Mouse (Mus musculus): ENCODE data around the gene Gm21970. TPM values are rescaled to one million over a fixed set of nuclear protein-coding genes. Genes with fewer than 3 reads are reported as not detected.

Gm21970 gene
- polyA plus RNA-seq, 1 experiment: not detected

- no peaks in the 10 kb centered on the region for H3K4me1 ChIP-seq (ENCODE audit: control insufficient read depth, insufficient read depth, low read length)
- TF ChIP-seq CTCF (IDR thresholded peaks at IDR 0.05; ENCODE audit: low read depth, low read length) (no peak), EP300 (IDR thresholded peaks at IDR 0.05; ENCODE audit: insufficient read depth, low read depth, low read length) (no peak), POLR2A (IDR thresholded peaks at IDR 0.05; ENCODE audit: insufficient read depth, low read length) (no peak)
- no peak overlapping the region for H3K27ac ChIP-seq (ENCODE audit: insufficient read depth, low read length)
- peak overlapping the region; percentile 91 for H3K4me3 ChIP-seq (ENCODE audit: low read depth, low read length)
- peak overlapping the region; percentile 81 for H3K9ac ChIP-seq (ENCODE audit: low read depth, poor library complexity, severe bottlenecking)
- H3K9me3 ChIP-seq (replicated peaks; ENCODE audit: control insufficient read depth, insufficient read depth, low read length, poor library complexity, severe bottlenecking): peaks cover 6% of the 10 kb centered on the region
- no peaks in the 10 kb centered on the region for H3K27me3 ChIP-seq (ENCODE audit: control insufficient read depth, insufficient read depth, low read length, poor library complexity, severe bottlenecking)
- H3K36me3 ChIP-seq (ENCODE audit: control insufficient read depth, insufficient read depth, low read length, poor library complexity, severe bottlenecking): no peaks in the 10 kb centered on the region
Observed at GRCm38 (mm10) chr16:91465505-91466240, 74.2 kb downstream of the Gm21970 start.

GRCm38 (mm10) chr16:91466566-91466965, 75.0 kb downstream of the Gm21970 start:
- H3K9ac ChIP-seq (ENCODE audit: low read depth, poor library complexity, severe bottlenecking): no peak overlapping the region
- H3K9me3 ChIP-seq (replicated peaks; ENCODE audit: control insufficient read depth, insufficient read depth, low read length, poor library complexity, severe bottlenecking): peaks cover 6% of the 10 kb centered on the region
- TF ChIP-seq EP300 (IDR thresholded peaks at IDR 0.05; ENCODE audit: insufficient read depth, low read depth, low read length): no peak
- TF ChIP-seq POLR2A (IDR thresholded peaks at IDR 0.05; ENCODE audit: insufficient read depth, low read length): no peak
- TF ChIP-seq CTCF (IDR thresholded peaks at IDR 0.05; ENCODE audit: low read depth, low read length): no peak
- H3K4me3 ChIP-seq (ENCODE audit: low read depth, low read length): no peak overlapping the region
- no peaks in the 10 kb centered on the region for H3K36me3 ChIP-seq (ENCODE audit: control insufficient read depth, insufficient read depth, low read length, poor library complexity, severe bottlenecking)
- no peak overlapping the region for H3K27ac ChIP-seq (ENCODE audit: insufficient read depth, low read length)
- no peaks in the 10 kb centered on the region for H3K27me3 ChIP-seq (ENCODE audit: control insufficient read depth, insufficient read depth, low read length, poor library complexity, severe bottlenecking)
- H3K4me1 ChIP-seq (ENCODE audit: control insufficient read depth, insufficient read depth, low read length): no peaks in the 10 kb centered on the region

Other genes starting within 250 kb of the Gm21970 start
- gene Olig2, start 166.3 kb upstream of the Gm21970 start, polyA plus RNA-seq (2011; ENCODE audit: insufficient read depth, insufficient read length, low read depth, missing spikeins): 25.8 and 26.2 TPM in 2 replicates
- gene Olig1, start 121.9 kb upstream of the Gm21970 start, polyA plus RNA-seq (2011; ENCODE audit: insufficient read depth, insufficient read length, low read depth, missing spikeins): 43.8 and 44.3 TPM in 2 replicates
- gene Ifnar2, start 18.9 kb upstream of the Gm21970 start, polyA plus RNA-seq (2011; ENCODE audit: insufficient read depth, insufficient read length, low read depth, missing spikeins): 13.4 and 19.6 TPM in 2 replicates
- 3.5 and 4.3 TPM in 2 replicates for gene Il10rb, start 14.4 kb downstream of the Gm21970 start, polyA plus RNA-seq (2011; ENCODE audit: insufficient read depth, insufficient read length, low read depth, missing spikeins)
- 31.3 and 35.3 TPM in 2 replicates for gene Ifnar1, start 93.5 kb downstream of the Gm21970 start, polyA plus RNA-seq (2011; ENCODE audit: insufficient read depth, insufficient read length, low read depth, missing spikeins)
- 5.0 and 8.9 TPM in 2 replicates for gene Ifngr2, start 155.4 kb downstream of the Gm21970 start, polyA plus RNA-seq (2011; ENCODE audit: insufficient read depth, insufficient read length, low read depth, missing spikeins)
- gene Tmem50b, start 206.1 kb downstream of the Gm21970 start, polyA plus RNA-seq (2011; ENCODE audit: insufficient read depth, insufficient read length, low read depth, missing spikeins): 27.2 and 30.9 TPM in 2 replicates
- 2.5 and 4.9 TPM in 2 replicates for gene Dnajc28, start 227.3 kb downstream of the Gm21970 start, polyA plus RNA-seq (2011; ENCODE audit: insufficient read depth, insufficient read length, low read depth, missing spikeins)

All from ES-Bruce4 (cell line).